Mouse (Mus musculus) stomach, postnatal 0 days (tissue): ENCODE results near the gene Wnt6. TPM values are rescaled to one million over a fixed set of nuclear protein-coding genes. Genes with fewer than 3 reads are reported as not detected.

Experiments
- ATAC-seq: fragments of 200-750 bp; cut with Nextera tagmentation; 2 replicates; pipeline ENCODE4 v1.8.0; 2017; ENCODE audit not compliant: low FRiP score, low TSS enrichment
- DNase-seq: peaks from one replicate; pipeline ENCODE4 v3.0.0-alpha.2; 2016; ENCODE audit warnings: low spot score
- H3K27ac ChIP-seq: fragments of 300-500 bp; sonication (generic); replicated peaks from 2 replicates; pipeline ENCODE4 v1.5.1; 2014; ENCODE audit warnings: mild to moderate bottlenecking, control low read depth
- H3K27me3 ChIP-seq: fragments of 300-500 bp; sonication (generic); 2 replicates; pipeline ENCODE4 v1.6.1; 2014; ENCODE audit warnings: low read length; ENCODE audit not compliant: control insufficient read depth, insufficient read depth
- H3K36me3 ChIP-seq: fragments of 300-500 bp; sonication (generic); 2 replicates; pipeline ENCODE4 v1.6.1; 2014; ENCODE audit warnings: low read length, mixed read lengths; ENCODE audit not compliant: control insufficient read depth, insufficient read depth
- H3K4me1 ChIP-seq: fragments of 300-500 bp; sonication (generic); replicated peaks from 2 replicates; pipeline ENCODE4 v1.6.1; 2014; ENCODE audit warnings: antibody characterized with exemption; ENCODE audit not compliant: control insufficient read depth, insufficient read depth
- H3K4me2 ChIP-seq: fragments of 300-500 bp; sonication (generic); replicated peaks from 2 replicates; pipeline ENCODE4 v1.6.1; 2014; ENCODE audit warnings: low read depth, mild to moderate bottlenecking, control low read depth, moderate library complexity
- H3K4me3 ChIP-seq: fragments of 300-500 bp; sonication (generic); 2 replicates; pipeline ENCODE4 v1.5.1; 2014; ENCODE audit warnings: low read depth, low read length, control low read depth
- H3K9ac ChIP-seq: fragments of 300-500 bp; sonication (generic); 2 replicates; pipeline ENCODE4 v1.6.1; 2014; ENCODE audit warnings: mild to moderate bottlenecking, low read length, control low read depth, mixed read lengths
- H3K9me3 ChIP-seq: fragments of 300-500 bp; sonication (generic); 2 replicates; pipeline ENCODE4 v1.6.1; 2016; ENCODE audit warnings: low read length; ENCODE audit not compliant: control insufficient read depth
- CTCF ChIP-seq: IDR thresholded peaks from 2 replicates; pipeline ENCODE4 v1.5.1; 2016; ENCODE audit warnings: antibody characterized with exemption, low read depth, mild to moderate bottlenecking, moderate library complexity
- EP300 ChIP-seq: optimal IDR thresholded peaks from 2 replicates; pipeline ENCODE3; 2016; ENCODE audit warnings: antibody characterized with exemption
- WGBS: fragments of 180-500 bp; shearing (Covaris S2); extraction: QIAGEN DNeasy Blood & Tissue Kit; methylation state at CpG from one replicate; pipeline ENCODE4 v1.1.7; 2014; 5-methylcytosine and 5-hydroxymethylcytosine counted together
- polyA plus RNA-seq: library from polyadenylated mRNA; unstranded; fragments of >200 nt; fragmentation: Nextera tagmentation; extraction: Ambion mirVana; gene quantifications from 2 replicates; pipeline ENCODE4 v1.2.1, GENCODE M21; 2015

The Wnt6 gene
- polyA plus RNA-seq, 1 experiment from 2014 or later = 3.6 TPM

DNA sequence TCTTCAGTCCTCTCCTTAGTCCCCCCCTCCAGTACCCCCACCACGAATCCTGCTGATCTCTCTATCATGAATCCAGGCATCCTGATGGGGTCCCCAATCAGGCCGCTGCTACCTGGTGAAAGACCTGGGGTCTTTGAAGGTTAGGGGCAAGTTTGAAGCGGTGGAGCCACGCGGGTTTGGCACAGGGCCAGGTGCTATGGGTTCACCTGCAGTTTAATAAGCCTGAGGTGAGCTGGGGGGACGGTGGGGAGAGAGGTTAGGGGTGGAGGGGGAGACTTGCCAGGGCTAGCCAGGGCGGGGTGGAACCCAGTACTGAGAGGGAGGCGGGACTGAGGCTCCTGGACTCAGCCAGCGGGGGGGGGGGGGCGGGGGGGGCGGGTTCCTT is 23.4 kb downstream of the Wnt6 start:
- no peak for ATAC-seq
- H3K27ac ChIP-seq = peak overlapping the region; percentile 45; the same call in 1 of the 2 replicates
- no peaks in the 10 kb centered on the region for H3K9me3 ChIP-seq
- peak overlapping the region; percentile 46; the same call in 1 of the 2 replicates for H3K4me2 ChIP-seq
- no peak for DNase-seq
- 0 out of 2 replicates have a peak overlapping the region, but pooled peaks have one; percentile 27 for H3K4me3 ChIP-seq
- H3K36me3 ChIP-seq = no peaks in the 10 kb centered on the region
- TF ChIP-seq EP300 (no peak), CTCF (no peak)
- peaks cover 13% of the 10 kb centered on the region; the same call in 1 of the 2 replicates for H3K27me3 ChIP-seq
- 0 out of 2 replicates have a peak, but pooled peaks cover 2% of the 10 kb centered on the region for H3K4me1 ChIP-seq
- no peak overlapping the region for H3K9ac ChIP-seq
- WGBS = 2% methylated on average over 6 of the region's 11 CpGs

DNA sequence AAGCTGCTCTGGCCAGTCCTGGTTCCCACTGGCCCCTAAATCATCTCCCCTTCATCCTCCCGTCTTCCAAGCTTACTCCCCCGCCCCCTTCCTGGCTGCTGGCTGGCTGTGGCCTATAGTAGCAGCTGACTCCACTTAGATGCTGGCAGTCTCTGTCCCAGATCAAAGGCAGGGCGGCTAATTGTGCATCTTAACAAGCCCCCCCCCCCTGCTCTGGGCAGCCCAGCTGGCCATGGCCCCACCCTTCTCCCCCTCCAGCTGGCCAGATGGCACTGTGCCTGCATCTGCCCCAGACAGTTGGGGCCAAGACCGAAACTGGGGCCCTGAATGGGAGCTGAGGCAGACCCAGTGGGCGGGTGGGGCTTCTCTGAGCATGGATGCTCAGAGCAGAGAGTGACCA is 25.8 kb downstream of the Wnt6 start:
- Histone ChIP-seq H3K27me3 (peaks cover 13% of the 10 kb centered on the region; the same call in 1 of the 2 replicates), H3K4me1 (0 out of 2 replicates have a peak, but pooled peaks cover 2% of the 10 kb centered on the region), H3K4me3 (no peak overlapping the region), H3K9me3 (no peaks in the 10 kb centered on the region), H3K4me2 (no peak overlapping the region), H3K36me3 (0 out of 2 replicates have a peak, but pooled peaks cover 2% of the 10 kb centered on the region), H3K27ac (0 out of 2 replicates have a peak overlapping the region, but pooled peaks have one; percentile 9), H3K9ac (no peak overlapping the region)
- TF ChIP-seq EP300 (no peak), CTCF (no peak)
- DNase-seq (peak; percentile 27), ATAC-seq (no peak; the same call in 1 of the 2 replicates)
- 19% methylated on average over 5 of the region's 5 CpGs for WGBS

DNA sequence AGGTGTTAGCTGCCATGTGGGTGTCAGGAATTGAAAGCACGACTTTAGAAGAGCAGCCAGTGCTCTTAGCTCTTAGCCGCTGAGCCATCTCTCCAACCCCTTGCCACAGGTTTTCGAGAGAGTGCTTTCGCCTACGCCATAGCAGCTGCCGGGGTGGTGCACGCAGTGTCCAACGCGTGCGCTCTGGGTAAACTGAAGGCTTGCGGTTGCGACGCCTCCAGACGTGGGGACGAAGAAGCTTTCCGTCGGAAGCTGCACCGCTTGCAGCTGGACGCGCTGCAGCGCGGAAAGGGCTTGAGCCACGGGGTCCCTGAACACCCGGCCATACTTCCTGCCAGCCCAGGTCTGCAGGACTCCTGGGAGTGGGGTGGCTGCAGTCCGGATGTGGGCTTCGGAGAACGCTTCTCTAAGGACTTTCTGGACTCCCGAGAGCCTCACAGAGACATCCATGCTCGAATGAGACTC is 28.8 kb downstream of the Wnt6 start:
- ATAC-seq (no peak), DNase-seq (no peak)
- no peak for TF ChIP-seq CTCF
- no peak for TF ChIP-seq EP300
- Histone ChIP-seq H3K36me3 (0 out of 2 replicates have a peak, but pooled peaks cover 2% of the 10 kb centered on the region), H3K27me3 (peaks cover 17% of the 10 kb centered on the region), H3K4me3 (peak overlapping the region; percentile 10; the same call in 1 of the 2 replicates), H3K4me2 (no peak overlapping the region; the same call in 1 of the 2 replicates), H3K27ac (no peak overlapping the region), H3K9me3 (no peaks in the 10 kb centered on the region), H3K4me1 (peaks cover 4% of the 10 kb centered on the region; the same call in 1 of the 2 replicates), H3K9ac (no peak overlapping the region)
- 10% methylated on average over 29 of the region's 29 CpGs for WGBS

DNA sequence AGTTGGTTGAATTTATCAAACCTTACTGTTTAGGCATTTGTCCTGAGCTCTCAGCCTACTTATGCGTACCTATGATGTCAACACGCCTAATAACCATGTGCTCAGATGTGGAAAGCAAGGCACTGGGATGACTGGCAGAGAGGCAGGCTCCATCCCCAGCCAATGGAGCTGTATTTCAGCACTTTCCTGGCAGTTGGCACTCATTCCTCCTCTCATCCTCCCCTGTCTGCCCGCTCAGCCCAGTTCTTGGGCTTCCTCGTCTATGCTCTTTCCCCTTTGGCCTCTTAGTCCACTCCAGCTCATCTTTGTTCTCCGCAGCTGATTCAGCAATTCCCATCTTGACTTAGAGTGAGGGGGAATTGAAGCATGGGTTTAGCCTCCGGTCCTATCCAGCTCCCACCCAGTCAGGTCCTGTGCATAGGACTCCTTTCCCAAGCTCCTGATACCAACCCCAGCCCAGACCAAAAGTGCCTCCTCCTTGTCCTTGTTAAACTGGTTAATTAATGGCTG is 30.0 kb downstream of the Wnt6 start:
- peaks cover 25% of the 10 kb centered on the region for H3K27me3 ChIP-seq
- DNase-seq = no peak
- WGBS = 41% methylated on average over 6 of the region's 6 CpGs

DNA sequence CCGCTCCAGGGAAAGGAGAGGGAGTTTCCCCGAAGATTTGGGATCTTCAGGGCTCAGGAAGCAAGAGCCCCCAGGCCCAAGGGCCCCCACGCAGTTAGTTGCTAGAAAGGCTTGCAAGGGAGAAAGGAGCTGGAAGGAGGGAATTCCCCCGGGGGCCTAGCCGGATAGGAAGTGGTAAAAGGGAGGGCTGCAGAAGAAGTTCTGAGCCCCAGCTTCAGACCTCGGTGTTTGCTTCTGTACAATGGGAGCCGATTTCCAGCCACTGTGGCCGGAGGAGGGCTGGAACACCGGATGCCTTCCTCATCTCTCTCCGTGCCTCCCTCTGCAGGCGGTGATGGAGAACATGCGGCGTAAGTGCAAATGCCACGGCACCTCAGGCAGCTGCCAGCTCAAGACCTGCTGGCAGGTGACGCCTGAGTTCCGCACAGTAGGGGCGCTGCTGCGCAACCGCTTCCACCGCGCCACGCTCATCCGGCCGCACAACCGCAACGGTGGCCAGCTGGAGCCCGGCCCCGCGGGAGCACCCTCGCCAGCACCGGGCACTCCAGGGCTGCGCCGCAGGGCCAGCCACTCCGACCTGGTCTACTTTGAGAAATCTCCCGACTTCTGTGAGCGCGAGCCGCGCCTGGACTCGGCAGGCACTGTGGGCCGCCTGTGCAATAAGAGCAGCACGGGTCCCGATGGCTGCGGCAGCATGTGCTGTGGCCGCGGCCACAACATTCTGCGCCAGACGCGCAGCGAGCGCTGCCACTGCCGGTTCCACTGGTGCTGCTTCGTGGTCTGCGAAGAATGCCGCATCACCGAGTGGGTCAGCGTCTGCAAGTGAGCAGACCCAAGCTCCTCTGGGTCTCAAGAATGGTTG is 31.3 kb downstream of the Wnt6 start:
- 0 out of 2 replicates have a peak, but pooled peaks cover 2% of the 10 kb centered on the region for H3K36me3 ChIP-seq
- ATAC-seq (peak; percentile 75), DNase-seq (peak; percentile 89)
- TF ChIP-seq CTCF = peak; percentile 79
- no peak for TF ChIP-seq EP300
- peaks cover 7% of the 10 kb centered on the region; the same call in 1 of the 2 replicates for H3K4me1 ChIP-seq
- WGBS = 1% methylated on average over 57 of the region's 57 CpGs
- peak overlapping the region; percentile 36 for H3K4me3 ChIP-seq
- H3K27me3 ChIP-seq = peaks cover 30% of the 10 kb centered on the region
- peak overlapping the region; percentile 65 for H3K4me2 ChIP-seq
- no peak overlapping the region for H3K27ac ChIP-seq
- H3K9me3 ChIP-seq = no peaks in the 10 kb centered on the region
- H3K9ac ChIP-seq = peak overlapping the region; percentile 43

More for the DNA sequence above, 30.0 kb downstream of the Wnt6 start:
- H3K4me1 ChIP-seq = peaks cover 4% of the 10 kb centered on the region; the same call in 1 of the 2 replicates
- TF ChIP-seq CTCF = no peak
- H3K9ac ChIP-seq = no peak overlapping the region
- 0 out of 2 replicates have a peak, but pooled peaks cover 2% of the 10 kb centered on the region for H3K36me3 ChIP-seq
- ATAC-seq = no peak
- H3K9me3 ChIP-seq = no peaks in the 10 kb centered on the region
- no peak overlapping the region for H3K27ac ChIP-seq
- no peak overlapping the region for H3K4me2 ChIP-seq
- H3K4me3 ChIP-seq = no peak overlapping the region
